Mouse (Mus musculus) olfactory bulb, adult 2 months (tissue): ENCODE measurements around the gene Chrm3. TPM values are rescaled to one million over a fixed set of nuclear protein-coding genes. Genes with fewer than 3 reads are reported as not detected.

Experiments
- H3K27ac ChIP-seq: fragments of 200-500 bp; 2 replicates; pipeline ENCODE4 v1.5.1; 2012; ENCODE audit warnings: low read depth, low read length; ENCODE audit not compliant: insufficient read depth
- H3K4me1 ChIP-seq: fragments of 200-500 bp; 2 replicates; pipeline ENCODE4 v1.6.1; 2012; ENCODE audit warnings: low read length; ENCODE audit not compliant: control insufficient read depth, insufficient read depth
- H3K4me3 ChIP-seq: fragments of 200-500 bp; 2 replicates; pipeline ENCODE4 v1.5.1; 2012; ENCODE audit warnings: mild to moderate bottlenecking, low read depth, low read length, moderate library complexity; ENCODE audit not compliant: insufficient read depth
- CTCF ChIP-seq: fragments of 200-500 bp; IDR thresholded peaks from 2 replicates; pipeline ENCODE4 v1.5.1; 2012; ENCODE audit warnings: low read depth, mild to moderate bottlenecking, low read length, moderate library complexity; ENCODE audit not compliant: insufficient read depth
- POLR2A ChIP-seq: fragments of 200-500 bp; IDR thresholded peaks from 2 replicates; pipeline ENCODE4 v1.6.1; 2012; ENCODE audit warnings: mild to moderate bottlenecking, low read depth, low read length, moderate library complexity; ENCODE audit not compliant: insufficient read depth
- WGBS: fragments of 180-500 bp; shearing (Covaris S2); methylation state at CpG from one replicate; pipeline ENCODE4 v1.1.7; 2018; 5-methylcytosine and 5-hydroxymethylcytosine counted together
- polyA plus RNA-seq: library from polyadenylated mRNA; stranded (reverse); fragments of >200 nt; gene quantifications from 2 replicates; pipeline ENCODE4 v1.2.4, GENCODE M21; 2012; ENCODE audit warnings: low replicate concordance; ENCODE audit not compliant: missing spikeins, insufficient read depth, insufficient read length

Chrm3 gene
- polyA plus RNA-seq, 1 experiment, result not detected

GRCm38 (mm10) chr13:9897231-9897630 is 463.4 kb downstream of the Chrm3 start:
- Histone ChIP-seq H3K4me3 (no peak overlapping the region), H3K4me1 (no peaks in the 10 kb centered on the region), H3K27ac (no peak overlapping the region)
- TF ChIP-seq POLR2A (no peak), CTCF (no peak)
- 89% methylated on average over 1 of the region's 1 CpGs for WGBS

GRCm38 (mm10) chr13:9895045-9895625 is 465.5 kb downstream of the Chrm3 start:
- 86% methylated on average over 11 of the region's 11 CpGs for WGBS
- H3K27ac ChIP-seq, result no peak overlapping the region
- no peak for TF ChIP-seq CTCF
- no peak for TF ChIP-seq POLR2A
- no peak overlapping the region for H3K4me3 ChIP-seq
- no peaks in the 10 kb centered on the region for H3K4me1 ChIP-seq

GRCm38 (mm10) chr13:9891088-9891487 is 469.6 kb downstream of the Chrm3 start:
- Histone ChIP-seq H3K27ac (no peak overlapping the region), H3K4me3 (no peak overlapping the region), H3K4me1 (no peaks in the 10 kb centered on the region)
- no peak for TF ChIP-seq POLR2A
- TF ChIP-seq CTCF, result no peak
- 92% methylated on average over 1 of the region's 1 CpGs for WGBS

- 49% methylated on average over 5 of the region's 5 CpGs for WGBS
- no peak for TF ChIP-seq POLR2A
- TF ChIP-seq CTCF, result no peak
- Histone ChIP-seq H3K4me3 (no peak overlapping the region), H3K27ac (no peak overlapping the region), H3K4me1 (no peaks in the 10 kb centered on the region)
Measured at GRCm38 (mm10) chr13:9890460-9890859, 470.2 kb downstream of the Chrm3 start.

GRCm38 (mm10) chr13:9889954-9890353 is 470.7 kb downstream of the Chrm3 start:
- no peak overlapping the region for H3K27ac ChIP-seq
- H3K4me3 ChIP-seq, result no peak overlapping the region
- WGBS, result 85% methylated on average over 1 of the region's 1 CpGs
- no peaks in the 10 kb centered on the region for H3K4me1 ChIP-seq
- TF ChIP-seq CTCF, result no peak
- TF ChIP-seq POLR2A, result no peak

GRCm38 (mm10) chr13:9888284-9888683 is 472.4 kb downstream of the Chrm3 start:
- WGBS, result 91% methylated on average over 5 of the region's 5 CpGs
- TF ChIP-seq POLR2A (no peak), CTCF (no peak)
- Histone ChIP-seq H3K27ac (no peak overlapping the region), H3K4me1 (no peaks in the 10 kb centered on the region), H3K4me3 (no peak overlapping the region)

GRCm38 (mm10) chr13:9887261-9887660 is 473.4 kb downstream of the Chrm3 start:
- Histone ChIP-seq H3K27ac (no peak overlapping the region), H3K4me3 (no peak overlapping the region), H3K4me1 (no peaks in the 10 kb centered on the region)
- 70% methylated on average over 5 of the region's 5 CpGs for whole genome bisulfite sequencing
- TF ChIP-seq POLR2A, result no peak
- TF ChIP-seq CTCF, result no peak

GRCm38 (mm10) chr13:9886465-9887135 is 474.0 kb downstream of the Chrm3 start:
- no peak for TF ChIP-seq POLR2A
- no peak for TF ChIP-seq CTCF
- H3K4me1 ChIP-seq, result no peaks in the 10 kb centered on the region
- H3K27ac ChIP-seq, result no peak overlapping the region
- WGBS, result 82% methylated on average over 6 of the region's 6 CpGs
- no peak overlapping the region for H3K4me3 ChIP-seq

- TF ChIP-seq CTCF, result no peak
- TF ChIP-seq POLR2A, result no peak
- H3K4me1 ChIP-seq, result no peaks in the 10 kb centered on the region
- WGBS, result 47% methylated on average over 15 of the region's 15 CpGs
- no peak overlapping the region for H3K4me3 ChIP-seq
- H3K27ac ChIP-seq, result no peak overlapping the region
Measured at GRCm38 (mm10) chr13:9882362-9883282, 478.0 kb downstream of the Chrm3 start.
